Mouse (Mus musculus) colon, adult 2 months (tissue): ENCODE results near the gene Ier2. TPM values are rescaled to one million over a fixed set of nuclear protein-coding genes. Genes with fewer than 3 reads are reported as not detected.

Experiments used
- polyA plus RNA-seq: library from polyadenylated mRNA; depleted of rRNA; stranded (reverse); fragments of >200 nt; gene quantifications from 2 replicates; pipeline ENCODE4 v1.2.3, GENCODE M21; 2012; rRNA removed

The Ier2 gene
- polyA plus RNA-seq: 43.1 and 48.5 TPM in 2 replicates

DNA sequence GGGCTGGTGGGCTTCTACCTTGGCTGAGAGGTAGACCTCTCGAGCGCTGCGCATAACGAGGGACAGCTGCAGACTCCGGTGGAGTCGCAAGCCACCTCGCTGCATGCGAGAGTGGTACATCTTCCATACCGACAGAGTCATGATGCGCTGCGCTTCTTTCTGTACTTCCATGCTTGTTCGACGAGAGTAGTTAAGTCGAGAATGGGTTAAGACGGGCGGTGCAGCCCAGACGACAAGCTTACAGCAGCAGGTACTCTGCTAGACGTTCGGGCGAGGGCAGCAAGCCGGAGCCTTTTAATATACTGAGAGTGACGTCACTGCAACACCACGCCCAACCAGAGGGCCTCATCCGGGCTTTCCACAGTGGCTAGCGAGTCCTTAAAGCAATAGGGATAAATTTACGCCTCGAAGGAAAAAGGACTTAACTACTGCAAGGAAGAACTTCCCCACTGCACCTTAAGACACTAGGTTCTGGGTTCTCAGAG, at the start of gene Ier2:
Ier2 (minus strand) TSS at position 272 of the 485 bp plus-strand sequence.

GRCm38 (mm10) chr8:84700941-84701911, 38.6 kb upstream of the Ier2 start, which contains the start of gene Lyl1:
Lyl1 (plus strand) TSS chr8:84701457.

GRCm38 (mm10) chr8:84687705-84688100, 25.1 kb upstream of the Ier2 start, which contains the start of gene Nacc1:
Nacc1 (minus strand) TSS chr8:84687862.

DNA sequence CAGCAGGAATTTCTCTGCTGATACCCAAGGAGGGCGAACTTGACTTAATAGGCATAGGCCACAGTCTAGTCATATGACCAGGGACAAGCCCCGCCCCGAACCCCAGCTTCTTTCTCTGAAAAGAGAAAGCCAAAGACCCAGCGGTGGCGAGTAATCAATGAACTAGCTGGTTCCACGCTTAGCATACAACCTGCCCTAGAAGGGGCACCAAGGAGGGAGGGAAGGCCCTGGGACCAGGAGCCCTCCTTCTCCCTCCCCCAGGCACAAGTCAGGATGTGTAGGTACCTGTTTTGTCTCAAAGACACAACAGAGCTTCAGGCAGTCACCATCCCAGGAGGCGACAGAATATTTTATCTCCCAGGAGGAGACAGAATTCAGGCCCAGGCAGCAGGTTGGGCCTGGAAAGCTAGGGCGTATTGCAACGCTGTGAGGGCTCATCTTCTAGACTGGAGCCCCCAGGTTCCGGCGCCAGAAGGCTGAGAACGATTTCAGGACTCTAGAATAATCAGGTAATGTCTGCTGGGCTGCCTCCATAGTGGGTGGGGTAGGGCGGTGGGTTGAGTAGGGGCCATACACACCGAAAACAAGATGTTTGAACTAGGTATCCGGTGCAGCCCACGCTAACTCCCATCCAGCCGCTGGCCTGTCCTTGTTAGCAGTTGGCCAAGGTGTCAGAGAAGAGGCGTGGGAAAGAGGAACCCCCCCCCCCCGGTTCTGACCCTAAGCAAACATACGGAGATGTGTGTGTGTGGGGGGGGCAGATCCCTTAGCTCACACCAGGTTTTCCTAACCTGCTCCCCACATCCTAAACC, 23.7 kb upstream of the Ier2 start, which contains the start of gene Trmt1:
Trmt1 (plus strand) TSS at position 117 of the 812 bp plus-strand sequence.

Other genes with a start within 250 kb of the Ier2 start
- 99.2 and 132 TPM in 2 replicates for gene Trmt1, start 23.5 kb upstream of the Ier2 start, polyA plus RNA-seq
- 118 and 128 TPM in 2 replicates for gene Nacc1, start 25.0 kb upstream of the Ier2 start, polyA plus RNA-seq
- gene Lyl1, start 38.6 kb upstream of the Ier2 start, polyA plus RNA-seq: 8.4 and 9.0 TPM in 2 replicates
- gene G430095P16Rik, start 60.2 kb upstream of the Ier2 start, polyA plus RNA-seq: 0.29 and 0.59 TPM in 2 replicates
- gene Nfix, start 137.5 kb upstream of the Ier2 start, polyA plus RNA-seq: 42.4 and 55.8 TPM in 2 replicates
- gene Dand5, start 160.0 kb upstream of the Ier2 start, polyA plus RNA-seq: 2.1 and 2.9 TPM in 2 replicates
- 40.4 and 47.3 TPM in 2 replicates for gene Gadd45gip1, start 168.7 kb upstream of the Ier2 start, polyA plus RNA-seq
- gene Rad23a, start 177.8 kb upstream of the Ier2 start, polyA plus RNA-seq: 58.2 and 66.6 TPM in 2 replicates
- gene Calr, start 184.1 kb upstream of the Ier2 start, polyA plus RNA-seq: 162 and 189 TPM in 2 replicates
- gene Farsa, start 194.1 kb upstream of the Ier2 start, polyA plus RNA-seq: 35.1 TPM in 2 replicates
- gene Syce2, start 209.3 kb upstream of the Ier2 start, polyA plus RNA-seq: 1.3 and 1.9 TPM in 2 replicates
- 130 and 142 TPM in 2 replicates for gene Gcdh, start 231.1 kb upstream of the Ier2 start, polyA plus RNA-seq
- gene Klf1, start 239.1 kb upstream of the Ier2 start, polyA plus RNA-seq: 0.23 and 0.28 TPM in 2 replicates
- 13.5 and 17.0 TPM in 2 replicates for gene Dnase2a, start 245.7 kb upstream of the Ier2 start, polyA plus RNA-seq